Mouse (Mus musculus): Measurements from ENCODE around the gene Park7.

DNA sequence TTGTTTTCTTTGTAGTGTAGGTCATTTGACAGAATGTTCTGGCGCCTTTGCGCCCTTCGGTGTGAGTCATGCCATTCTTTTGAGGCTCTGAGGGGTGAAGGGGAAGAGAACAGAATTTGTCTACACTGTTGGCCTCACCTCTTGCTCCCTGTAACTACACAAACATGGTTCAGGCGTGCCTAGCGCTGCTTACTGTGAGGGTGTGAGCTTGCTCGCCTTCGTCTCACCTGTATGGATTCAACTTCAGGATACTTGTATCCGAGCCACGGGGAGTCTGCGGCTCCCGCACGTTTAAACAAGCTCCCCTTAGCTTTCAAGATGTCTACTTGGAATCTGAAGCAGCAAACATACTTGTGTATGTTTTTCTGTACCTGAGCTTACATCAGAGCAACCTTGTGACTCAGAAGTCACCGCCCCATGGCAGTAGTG lies 43.3 kb downstream of the Park7 start:
- TF ChIP-seq CTCF (IDR thresholded peaks at IDR 0.05; ENCODE audit: extremely low read depth, insufficient read depth, low read length) (no peak), POLR2A (IDR thresholded peaks at IDR 0.05; ENCODE audit: extremely low read depth, insufficient read depth, low read length) (no peak)

Data from cortical plate, adult 2 months (tissue).